Mouse (Mus musculus): ENCODE data around the gene Commd8. TPM values are rescaled to one million over a fixed set of nuclear protein-coding genes. Genes with fewer than 3 reads are reported as not detected.
A peak's percentile ranks its signal among the peaks of the same experiment; 100 is the strongest.
"Not testable (repeated sequence)": the region's sequence is repeated elsewhere in the genome, so short reads cannot be mapped to it uniquely, and the experiment has no call there.

Gene Commd8
- polyA plus RNA-seq, 1 experiment from 2014 or later = 105 TPM

GRCm38 (mm10) chr5:72160781-72161485 is 7.1 kb downstream of the Commd8 start:
- H3K9me3 ChIP-seq (replicated peaks; ENCODE audit: control insufficient read depth, low read length) = no peaks in the 10 kb centered on the region
- peaks cover 10% of the 10 kb centered on the region for H3K4me1 ChIP-seq (ENCODE audit: control insufficient read depth, insufficient read depth, low read length)
- no peaks in the 10 kb centered on the region for H3K27me3 ChIP-seq (ENCODE audit: control insufficient read depth, insufficient read depth, low read length)
- no peak overlapping the region for H3K27ac ChIP-seq (ENCODE audit: low read length)
- peaks cover 43% of the 10 kb centered on the region for H3K36me3 ChIP-seq (ENCODE audit: control insufficient read depth, insufficient read depth)
- 83% methylated on average over 11 of the region's 11 CpGs for WGBS
- H3K4me2 ChIP-seq (ENCODE audit: low read depth, low read length) = no peak overlapping the region
- no peak for ATAC-seq (replicated peaks; ENCODE audit: extremely low read depth, insufficient read depth, low FRiP score)
- no peak overlapping the region for H3K9ac ChIP-seq (ENCODE audit: low read length)
- no peak overlapping the region for H3K4me3 ChIP-seq (ENCODE audit: low read length)

DNA sequence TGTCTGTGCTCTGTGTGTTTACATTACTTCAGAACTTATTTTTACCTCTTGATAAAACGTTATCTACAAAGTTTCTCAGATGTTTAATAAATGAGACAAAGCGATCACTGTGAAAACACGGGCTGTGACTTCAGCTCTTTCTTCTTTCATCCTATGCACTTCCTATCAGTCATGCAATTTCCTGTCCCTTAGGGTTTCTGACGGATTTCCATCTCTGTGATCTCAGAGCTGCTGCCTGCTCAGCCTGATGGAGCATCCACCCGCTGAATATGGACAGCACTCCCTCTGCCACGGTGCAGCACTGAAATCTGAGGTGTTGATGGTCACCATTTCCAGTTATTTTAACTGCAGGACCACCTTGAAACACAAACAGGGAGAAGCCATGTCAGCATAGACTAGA is 8.5 kb downstream of the Commd8 start:
- no peak overlapping the region for H3K27ac ChIP-seq (ENCODE audit: low read length)
- H3K36me3 ChIP-seq (ENCODE audit: control insufficient read depth, insufficient read depth) = peaks cover 43% of the 10 kb centered on the region
- H3K4me3 ChIP-seq (ENCODE audit: low read length) = no peak overlapping the region
- peaks cover 5% of the 10 kb centered on the region for H3K4me1 ChIP-seq (ENCODE audit: control insufficient read depth, insufficient read depth, low read length)
- 0 out of 2 replicates have a peak, but pooled peaks have one; percentile 18 for ATAC-seq (replicated peaks; ENCODE audit: extremely low read depth, insufficient read depth, low FRiP score)
- no peaks in the 10 kb centered on the region for H3K27me3 ChIP-seq (ENCODE audit: control insufficient read depth, insufficient read depth, low read length)
- no peak overlapping the region for H3K4me2 ChIP-seq (ENCODE audit: low read depth, low read length)
- H3K9ac ChIP-seq (ENCODE audit: low read length) = no peak overlapping the region
- WGBS = 55% methylated on average over 6 of the region's 6 CpGs
- H3K9me3 ChIP-seq (replicated peaks; ENCODE audit: control insufficient read depth, low read length) = no peaks in the 10 kb centered on the region

DNA sequence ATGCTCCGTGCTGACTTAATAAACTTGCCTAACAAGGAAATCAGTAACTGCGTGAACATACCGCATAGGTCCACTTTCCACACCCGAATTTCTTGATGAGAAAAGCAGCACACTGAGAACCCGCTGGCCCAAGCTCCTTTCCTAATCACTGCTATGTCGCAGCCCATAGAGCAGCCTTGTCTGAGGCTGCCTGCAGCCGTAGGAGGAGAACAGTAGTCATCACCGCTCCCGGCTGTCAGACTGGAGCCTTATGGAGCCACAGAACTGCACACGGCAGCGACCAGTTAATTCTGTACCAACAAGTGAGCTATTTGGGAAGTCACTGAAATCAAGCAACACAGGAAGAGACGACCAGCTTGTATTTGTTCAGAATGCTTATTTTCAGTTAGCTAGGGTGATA is 9.3 kb downstream of the Commd8 start:
- Histone ChIP-seq H3K4me3 (ENCODE audit: low read length) (no peak overlapping the region), H3K27ac (ENCODE audit: low read length) (no peak overlapping the region), H3K4me1 (ENCODE audit: control insufficient read depth, insufficient read depth, low read length) (peaks cover 3% of the 10 kb centered on the region; the same call in 1 of the 2 replicates), H3K4me2 (ENCODE audit: low read depth, low read length) (no peak overlapping the region), H3K9ac (ENCODE audit: low read length) (no peak overlapping the region), H3K27me3 (ENCODE audit: control insufficient read depth, insufficient read depth, low read length) (no peaks in the 10 kb centered on the region), H3K36me3 (ENCODE audit: control insufficient read depth, insufficient read depth) (peaks cover 40% of the 10 kb centered on the region), H3K9me3 (replicated peaks; ENCODE audit: control insufficient read depth, low read length) (no peaks in the 10 kb centered on the region)
- WGBS = 75% methylated on average over 12 of the region's 12 CpGs
- no peak for ATAC-seq (replicated peaks; ENCODE audit: extremely low read depth, insufficient read depth, low FRiP score)

GRCm38 (mm10) chr5:72156598-72156997 is 11.4 kb downstream of the Commd8 start:
- peaks cover 3% of the 10 kb centered on the region; the same call in 1 of the 2 replicates for H3K4me1 ChIP-seq (ENCODE audit: control insufficient read depth, insufficient read depth, low read length)
- H3K36me3 ChIP-seq (ENCODE audit: control insufficient read depth, insufficient read depth) = peaks cover 29% of the 10 kb centered on the region
- ATAC-seq (replicated peaks; ENCODE audit: extremely low read depth, insufficient read depth, low FRiP score) = no peak
- no peak overlapping the region for H3K4me2 ChIP-seq (ENCODE audit: low read depth, low read length)
- no peak overlapping the region for H3K27ac ChIP-seq (ENCODE audit: low read length)
- no peak overlapping the region for H3K4me3 ChIP-seq (ENCODE audit: low read length)
- H3K27me3 ChIP-seq (ENCODE audit: control insufficient read depth, insufficient read depth, low read length) = no peaks in the 10 kb centered on the region
- WGBS = 82% methylated on average over 5 of the region's 5 CpGs
- no peak overlapping the region for H3K9ac ChIP-seq (ENCODE audit: low read length)
- H3K9me3 ChIP-seq (replicated peaks; ENCODE audit: control insufficient read depth, low read length) = no peaks in the 10 kb centered on the region

DNA sequence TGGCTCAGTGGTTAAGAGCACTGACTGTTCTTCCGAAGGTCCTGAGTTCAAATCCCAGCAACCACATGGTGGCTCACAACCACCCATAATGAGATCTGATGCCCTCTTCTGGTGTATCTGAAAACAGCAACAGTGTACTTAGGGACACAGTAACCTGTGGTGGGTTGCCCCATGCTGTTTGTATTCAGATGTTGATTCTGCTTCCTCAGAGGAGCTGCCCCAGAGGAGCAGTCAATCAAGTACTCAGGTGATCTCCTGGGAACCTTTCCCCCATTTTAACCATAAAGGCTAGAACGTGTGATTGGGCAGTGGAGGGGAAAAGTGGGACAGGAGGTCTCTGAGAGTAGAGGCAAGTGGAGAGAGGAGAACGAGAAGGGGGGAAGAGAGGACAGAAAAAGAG is 12.3 kb downstream of the Commd8 start:
- not testable (repeated sequence) for H3K4me1 ChIP-seq (ENCODE audit: control insufficient read depth, insufficient read depth, low read length); H3K4me3 ChIP-seq (ENCODE audit: low read length); H3K9ac ChIP-seq (ENCODE audit: low read length); ATAC-seq (replicated peaks; ENCODE audit: extremely low read depth, insufficient read depth, low FRiP score); H3K27me3 ChIP-seq (ENCODE audit: control insufficient read depth, insufficient read depth, low read length); H3K9me3 ChIP-seq (replicated peaks; ENCODE audit: control insufficient read depth, low read length); H3K27ac ChIP-seq (ENCODE audit: low read length); H3K4me2 ChIP-seq (ENCODE audit: low read depth, low read length)
- peaks cover 24% of the 10 kb centered on the region for H3K36me3 ChIP-seq (ENCODE audit: control insufficient read depth, insufficient read depth)
- WGBS = 83% methylated on average over 3 of the region's 3 CpGs

DNA sequence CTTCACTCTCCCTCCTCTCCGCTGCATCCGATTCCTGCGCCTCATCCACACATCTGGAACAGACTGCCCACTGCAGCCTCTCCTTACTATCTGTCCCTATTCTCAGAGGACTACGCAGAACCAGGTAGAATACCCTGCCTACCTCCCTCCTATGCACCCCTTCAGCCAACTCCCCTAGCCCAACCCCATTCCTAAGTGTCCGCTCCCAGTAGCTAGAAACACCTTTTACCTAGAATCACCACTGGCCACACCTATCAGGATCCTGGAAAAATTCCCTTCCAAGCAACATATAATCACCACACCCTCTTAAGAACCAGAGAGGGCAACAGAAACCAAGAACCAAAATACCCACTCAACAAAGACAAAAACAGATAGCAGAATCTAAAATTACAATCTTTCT is 17.1 kb downstream of the Commd8 start:
- Histone ChIP-seq H3K27ac (ENCODE audit: low read length) (no peak overlapping the region), H3K4me2 (ENCODE audit: low read depth, low read length) (no peak overlapping the region), H3K36me3 (ENCODE audit: control insufficient read depth, insufficient read depth) (peaks cover 5% of the 10 kb centered on the region; the same call in 1 of the 2 replicates), H3K9me3 (replicated peaks; ENCODE audit: control insufficient read depth, low read length) (no peaks in the 10 kb centered on the region), H3K4me1 (ENCODE audit: control insufficient read depth, insufficient read depth, low read length) (no peaks in the 10 kb centered on the region), H3K9ac (ENCODE audit: low read length) (no peak overlapping the region), H3K27me3 (ENCODE audit: control insufficient read depth, insufficient read depth, low read length) (no peaks in the 10 kb centered on the region), H3K4me3 (ENCODE audit: low read length) (no peak overlapping the region)
- WGBS = 93% methylated on average over 5 of the region's 5 CpGs
- ATAC-seq (replicated peaks; ENCODE audit: extremely low read depth, insufficient read depth, low FRiP score) = no peak

DNA sequence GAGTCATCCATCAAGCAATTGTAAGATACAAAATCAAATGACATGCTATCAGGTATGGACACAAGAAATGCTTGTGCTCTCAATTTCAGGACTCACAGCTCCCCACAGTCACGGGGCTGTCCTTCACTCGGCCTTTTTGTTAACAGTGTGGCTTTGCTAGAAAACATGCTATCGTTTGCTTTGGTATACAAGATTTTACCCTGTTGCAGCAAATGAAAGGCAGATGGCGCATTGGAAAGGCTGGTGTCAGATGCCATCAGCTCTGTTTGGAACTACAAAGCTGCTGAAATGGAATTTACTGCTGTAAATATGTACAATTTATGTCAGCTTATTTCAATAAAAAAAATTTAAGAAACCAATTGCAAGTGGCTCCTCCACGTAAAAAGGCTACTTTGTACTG is 19.3 kb downstream of the Commd8 start:
- ATAC-seq (replicated peaks; ENCODE audit: extremely low read depth, insufficient read depth, low FRiP score) = no peak
- Histone ChIP-seq H3K27me3 (ENCODE audit: control insufficient read depth, insufficient read depth, low read length) (no peaks in the 10 kb centered on the region), H3K36me3 (ENCODE audit: control insufficient read depth, insufficient read depth) (no peaks in the 10 kb centered on the region), H3K4me1 (ENCODE audit: control insufficient read depth, insufficient read depth, low read length) (no peaks in the 10 kb centered on the region), H3K4me2 (ENCODE audit: low read depth, low read length) (no peak overlapping the region), H3K4me3 (ENCODE audit: low read length) (no peak overlapping the region), H3K9ac (ENCODE audit: low read length) (no peak overlapping the region), H3K9me3 (replicated peaks; ENCODE audit: control insufficient read depth, low read length) (no peaks in the 10 kb centered on the region), H3K27ac (ENCODE audit: low read length) (no peak overlapping the region)
- 75% methylated on average over 5 of the region's 5 CpGs for WGBS

- no peak overlapping the region for H3K9ac ChIP-seq (ENCODE audit: low read length)
- ATAC-seq (replicated peaks; ENCODE audit: extremely low read depth, insufficient read depth, low FRiP score) = no peak
- H3K4me3 ChIP-seq (ENCODE audit: low read length) = no peak overlapping the region
- no peak overlapping the region for H3K27ac ChIP-seq (ENCODE audit: low read length)
- WGBS = 76% methylated on average over 1 of the region's 1 CpGs
- H3K4me2 ChIP-seq (ENCODE audit: low read depth, low read length) = no peak overlapping the region
- H3K9me3 ChIP-seq (replicated peaks; ENCODE audit: control insufficient read depth, low read length) = no peaks in the 10 kb centered on the region
- no peaks in the 10 kb centered on the region for H3K27me3 ChIP-seq (ENCODE audit: control insufficient read depth, insufficient read depth, low read length)
- H3K4me1 ChIP-seq (ENCODE audit: control insufficient read depth, insufficient read depth, low read length) = no peaks in the 10 kb centered on the region
- no peaks in the 10 kb centered on the region for H3K36me3 ChIP-seq (ENCODE audit: control insufficient read depth, insufficient read depth)
Measured at GRCm38 (mm10) chr5:72139619-72140018, 28.4 kb downstream of the Commd8 start.

DNA sequence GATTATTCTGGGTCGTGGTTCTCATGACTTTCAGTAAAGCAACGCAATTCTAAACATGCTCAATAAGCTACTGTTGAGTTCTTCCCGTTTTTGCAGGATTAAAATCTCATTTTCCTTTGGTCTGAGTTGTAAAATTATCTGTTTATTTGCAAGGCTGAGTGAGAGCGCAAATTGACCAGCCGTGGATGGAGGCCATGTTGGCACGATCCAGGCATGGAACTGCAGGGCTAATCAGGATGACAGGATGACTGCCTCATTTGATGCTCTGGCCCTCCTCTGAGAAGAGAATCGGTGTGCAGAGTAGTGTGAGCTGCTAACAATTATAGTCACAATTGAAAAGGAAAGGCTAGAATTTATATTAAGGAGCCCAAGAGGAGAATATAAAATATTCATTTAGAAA is 29.7 kb downstream of the Commd8 start:
- Histone ChIP-seq H3K4me2 (ENCODE audit: low read depth, low read length) (no peak overlapping the region), H3K27ac (ENCODE audit: low read length) (no peak overlapping the region), H3K9me3 (replicated peaks; ENCODE audit: control insufficient read depth, low read length) (no peaks in the 10 kb centered on the region), H3K9ac (ENCODE audit: low read length) (no peak overlapping the region), H3K4me3 (ENCODE audit: low read length) (no peak overlapping the region), H3K27me3 (ENCODE audit: control insufficient read depth, insufficient read depth, low read length) (no peaks in the 10 kb centered on the region), H3K36me3 (ENCODE audit: control insufficient read depth, insufficient read depth) (no peaks in the 10 kb centered on the region), H3K4me1 (ENCODE audit: control insufficient read depth, insufficient read depth, low read length) (no peaks in the 10 kb centered on the region)
- ATAC-seq (replicated peaks; ENCODE audit: extremely low read depth, insufficient read depth, low FRiP score) = no peak
- WGBS = 78% methylated on average over 7 of the region's 7 CpGs
